Mouse (Mus musculus) CD4-positive, CD25-positive, alpha-beta regulatory T cell, adult 2 months (primary cell): ENCODE data around the gene Tmeff1.
"Not testable (repeated sequence)": the region's sequence is repeated elsewhere in the genome, so short reads cannot be mapped to it uniquely, and the experiment has no call there.

Experiments used
- DNase-seq: peaks from one replicate; pipeline ENCODE4 v3.0.0-alpha.2; 2012; ENCODE audit warnings: low read depth, low spot score

Tmeff1 gene

GRCm38 (mm10) chr4:48676570-48677185 is 91.7 kb downstream of the Tmeff1 start:
- no peak for DNase-seq

- DNase-seq: no peak
These were observed 92.3 kb downstream of the Tmeff1 start for GRCm38 (mm10) chr4:48677276-48677675.

GRCm38 (mm10) chr4:48677812-48678211 is 92.8 kb downstream of the Tmeff1 start:
- DNase-seq: no peak

DNA sequence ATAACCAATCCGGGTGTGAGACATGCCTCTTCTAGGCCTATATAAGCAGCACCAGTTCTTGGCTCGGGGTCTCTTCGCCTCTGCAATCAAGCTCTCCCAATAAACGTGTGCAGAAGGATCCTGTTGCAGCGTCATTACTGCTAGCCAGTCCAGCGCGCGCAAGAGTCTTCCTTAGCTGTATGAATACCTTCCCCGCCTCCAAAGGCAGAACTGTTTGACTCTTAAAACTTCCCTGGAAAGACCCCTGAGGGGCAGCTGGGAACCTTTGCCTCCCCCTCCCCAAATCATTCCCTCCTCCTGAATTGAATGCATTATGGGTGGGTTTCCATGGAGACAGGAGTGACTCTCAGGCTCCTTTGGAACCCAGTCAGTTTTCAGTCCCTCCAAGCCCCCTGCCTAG is 93.8 kb downstream of the Tmeff1 start:
- DNase-seq: no peak

DNA sequence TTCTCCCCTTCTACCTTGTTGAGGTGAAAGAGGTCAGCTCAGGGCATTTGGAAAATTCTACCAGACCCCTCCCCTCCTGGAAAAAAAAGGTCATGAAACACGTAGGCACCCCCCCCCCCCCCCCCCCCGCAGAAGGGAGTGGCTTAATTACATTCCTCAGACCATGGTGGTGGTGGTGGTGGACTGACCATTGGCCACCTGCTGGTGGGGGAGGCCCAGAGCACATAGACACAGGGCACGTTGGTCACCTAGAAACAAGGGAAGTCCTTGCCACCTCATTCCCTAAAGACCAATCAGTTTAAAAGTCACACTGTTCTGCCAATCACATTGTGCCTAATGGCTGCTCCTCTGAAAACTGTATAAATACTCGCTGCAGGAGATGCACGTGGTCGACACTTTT is 94.8 kb downstream of the Tmeff1 start:
- DNase-seq: not testable (repeated sequence)

DNA sequence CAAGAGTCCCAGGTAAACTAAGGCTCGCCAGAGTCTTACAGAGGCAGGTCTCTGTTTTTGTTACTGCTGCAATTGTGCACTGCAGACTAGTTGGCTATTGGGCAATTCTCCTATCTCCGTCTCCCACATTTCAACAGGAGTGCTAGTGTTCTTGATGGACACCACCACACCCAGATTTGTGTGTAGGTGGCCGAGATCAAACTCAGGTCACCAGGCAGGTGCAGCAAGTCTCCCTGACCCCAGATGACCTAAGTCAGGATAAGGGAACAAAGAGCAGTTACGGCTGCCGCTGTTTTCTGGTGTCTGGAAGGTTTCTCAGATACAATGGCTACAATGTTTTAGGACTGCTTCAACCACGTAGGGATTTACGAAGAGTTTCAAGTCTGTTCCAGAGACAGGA is 95.2 kb downstream of the Tmeff1 start:
- no peak for DNase-seq

DNA sequence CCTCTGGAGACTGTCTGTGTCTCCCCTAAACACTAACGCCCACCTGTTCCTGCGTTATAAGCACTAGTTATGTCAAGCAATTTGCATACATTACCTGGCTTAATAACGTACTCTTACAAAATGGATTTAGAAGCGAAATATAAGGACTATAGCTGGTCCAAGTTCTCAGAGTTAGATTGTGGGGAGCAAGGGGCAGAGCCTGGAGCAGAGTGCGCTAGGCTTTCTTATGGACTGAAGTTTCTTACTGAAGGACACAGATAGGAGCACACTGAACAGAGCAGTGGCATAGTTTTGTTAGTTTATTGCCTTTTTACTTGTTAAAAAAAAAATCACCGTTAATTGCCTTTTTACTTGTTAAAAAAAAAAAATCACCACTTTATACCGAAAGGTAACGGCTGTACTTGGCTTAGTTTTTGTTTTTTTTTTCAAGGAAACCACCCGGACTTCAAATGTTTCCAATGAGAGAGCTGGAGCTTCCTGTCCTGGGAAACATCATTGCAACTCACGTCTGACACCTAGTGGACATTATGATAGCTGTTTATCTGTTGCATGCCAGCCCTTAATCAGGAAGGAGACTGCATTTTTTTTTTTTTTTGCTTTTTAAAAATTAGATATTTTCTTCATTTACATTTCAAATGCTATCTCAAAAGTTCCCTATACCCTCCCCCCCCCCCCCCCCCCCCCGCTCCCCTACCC is 95.8 kb downstream of the Tmeff1 start:
- peak; percentile 65 for DNase-seq

- DNase-seq: no peak
These were observed 98.2 kb downstream of the Tmeff1 start for GRCm38 (mm10) chr4:48683126-48683525.

DNA sequence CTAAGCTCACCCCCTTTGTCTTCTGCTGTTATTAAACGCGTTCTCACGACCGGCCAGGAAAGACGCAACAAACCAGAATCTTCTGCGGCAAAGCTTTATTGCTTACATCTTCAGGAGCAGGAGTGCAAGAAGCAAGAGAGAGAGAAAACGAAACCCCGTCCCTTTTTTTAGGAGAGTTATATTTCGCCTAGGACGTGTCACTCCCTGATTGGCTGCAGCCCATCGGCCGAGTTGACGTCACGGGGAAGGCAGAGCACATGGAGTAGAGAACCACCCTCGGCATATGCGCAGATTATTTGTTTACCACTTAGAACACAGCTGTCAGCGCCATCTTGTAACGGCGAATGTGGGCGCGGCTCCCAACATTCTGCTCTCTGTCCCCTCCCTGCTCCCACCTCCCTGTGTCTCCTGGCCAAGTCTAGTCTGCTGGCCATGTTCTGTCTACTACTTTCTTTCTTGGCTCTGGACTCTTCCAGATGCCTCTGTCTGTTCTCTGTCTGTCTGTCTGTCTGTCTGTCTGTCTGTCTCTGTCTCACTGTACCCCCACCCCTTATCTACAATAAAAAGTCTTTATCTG is 98.7 kb downstream of the Tmeff1 start:
- DNase-seq: not testable (repeated sequence)

- DNase-seq: no peak
These were observed 99.7 kb downstream of the Tmeff1 start for GRCm38 (mm10) chr4:48684593-48685187.

DNA sequence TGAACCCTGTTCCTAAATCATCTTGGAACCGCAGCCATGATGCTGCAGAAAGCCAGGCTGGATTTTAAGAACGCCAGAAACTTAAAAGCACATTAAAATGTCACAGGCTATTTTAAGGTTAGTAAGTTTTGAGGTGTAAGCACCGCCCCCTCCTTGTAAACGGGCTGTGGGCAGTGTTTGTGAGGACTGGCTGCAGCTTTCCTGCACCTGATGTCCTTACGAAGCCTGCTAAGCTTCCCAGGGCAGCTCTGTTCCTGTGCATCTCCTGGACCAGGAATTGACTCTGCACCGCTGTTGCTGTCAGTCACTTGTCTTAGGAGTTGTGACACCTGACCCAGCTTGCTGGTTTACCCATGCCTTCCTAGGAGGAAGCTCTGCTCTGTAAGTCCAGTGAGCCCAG is 103.2 kb downstream of the Tmeff1 start:
- DNase-seq: no peak

DNA sequence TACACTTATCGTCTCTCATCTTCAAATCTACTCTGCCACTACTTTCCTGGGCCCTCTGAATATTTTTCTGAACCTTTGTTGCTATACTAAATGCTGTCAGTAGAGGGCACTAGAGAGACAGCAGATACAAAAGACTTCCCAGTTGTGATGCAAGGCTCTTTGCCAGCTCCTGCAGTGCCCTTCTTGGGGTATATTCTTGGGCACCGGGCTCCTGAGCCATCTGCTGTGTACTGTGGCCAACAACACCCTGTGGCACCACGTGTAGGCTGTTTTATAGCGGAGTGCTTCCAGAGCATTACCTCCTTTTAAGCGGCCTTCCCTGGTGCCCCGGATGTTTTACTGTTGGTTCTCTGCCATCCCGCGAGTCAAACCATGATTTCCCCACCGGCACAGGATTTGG is 105.7 kb downstream of the Tmeff1 start:
- peak; percentile 29 for DNase-seq

DNA sequence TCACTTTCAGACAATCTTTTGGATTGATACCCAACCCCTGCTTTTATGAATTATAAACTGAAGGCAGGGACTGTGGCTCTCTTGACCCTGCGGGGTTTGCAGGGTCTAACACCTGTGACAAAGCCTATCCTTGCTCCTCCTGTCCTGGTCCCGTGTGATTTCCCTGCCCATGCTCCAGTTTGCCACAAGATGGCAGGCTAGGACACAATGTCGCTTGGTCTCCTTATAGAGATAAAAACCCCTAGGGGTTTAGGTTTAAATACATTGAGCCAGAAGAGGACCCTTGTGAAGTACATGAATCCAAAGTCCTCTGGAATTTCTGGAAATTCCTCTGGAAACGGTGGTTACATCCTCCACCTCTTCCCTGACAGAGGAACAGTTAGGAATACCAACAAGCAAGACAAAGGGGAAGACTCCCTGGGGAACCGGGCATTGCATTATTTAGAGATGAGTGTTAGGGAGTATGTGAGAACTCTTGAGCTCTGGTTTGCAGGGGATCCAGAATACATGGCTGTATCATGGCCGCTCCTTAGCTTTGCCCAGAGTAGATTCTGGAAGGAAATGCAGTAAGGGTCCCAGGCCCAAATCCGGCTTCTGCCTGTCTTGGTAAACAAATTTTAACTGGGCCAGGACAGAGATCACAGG is 106.9 kb downstream of the Tmeff1 start:
- peak; percentile 8 for DNase-seq

DNA sequence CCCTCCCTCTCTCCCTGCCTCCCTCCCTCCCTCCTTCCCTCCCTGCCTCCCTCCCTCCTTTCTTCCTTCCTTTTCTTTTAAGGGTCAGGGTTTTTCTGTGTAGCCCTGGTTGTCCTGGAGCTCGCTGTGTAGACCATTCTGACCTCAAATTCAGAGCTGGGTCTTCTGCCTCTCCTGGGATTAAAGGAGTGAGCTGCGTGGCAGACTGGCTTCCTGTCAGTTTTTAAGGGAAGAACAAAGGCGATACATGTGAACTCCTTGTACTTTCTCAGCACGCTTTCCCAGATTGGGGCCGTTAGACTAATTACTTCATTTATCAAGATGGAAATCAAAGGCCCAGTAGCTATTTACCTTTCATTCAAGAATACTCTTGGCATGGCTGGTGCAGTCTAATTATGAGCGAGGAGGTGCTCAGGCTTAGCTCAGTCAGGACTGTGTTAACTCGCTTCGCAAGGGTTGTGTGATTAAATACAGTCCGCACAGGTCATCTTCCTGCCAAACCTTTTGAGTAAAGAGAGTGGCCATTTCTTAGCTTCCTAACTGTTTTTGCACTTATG is 107.8 kb downstream of the Tmeff1 start:
- DNase-seq: no peak

DNA sequence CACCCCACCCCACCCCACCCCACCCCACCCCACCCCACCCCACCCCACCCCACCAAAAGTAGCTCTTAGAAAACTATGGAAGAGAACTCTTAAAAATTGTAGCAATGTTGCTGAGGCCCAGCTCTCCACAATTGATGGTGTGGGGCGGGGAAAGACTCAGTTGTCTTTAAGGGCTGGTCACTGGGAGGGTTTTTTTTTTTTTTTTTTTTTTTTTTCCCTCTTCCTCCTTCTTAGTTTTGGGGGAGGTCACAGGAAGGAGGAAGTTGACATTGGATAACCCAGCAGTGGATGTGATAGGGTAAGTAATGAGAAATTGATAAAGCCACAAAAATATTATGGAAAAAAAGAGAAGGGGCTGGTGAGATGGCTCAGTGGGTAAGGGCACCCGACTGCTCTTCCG is 111.7 kb downstream of the Tmeff1 start:
- no peak for DNase-seq

GRCm38 (mm10) chr4:48697302-48697701 is 112.3 kb downstream of the Tmeff1 start:
- no peak for DNase-seq
